Mouse (Mus musculus) stomach, embryonic 16.5 days (tissue): ENCODE results near the gene Ccn5. TPM values are rescaled to one million over a fixed set of nuclear protein-coding genes. Genes with fewer than 3 reads are reported as not detected.

Experiments
- ATAC-seq: fragments of 200-750 bp; cut with Nextera tagmentation; 2 replicates; pipeline ENCODE4 v1.8.0; 2017; ENCODE audit warnings: moderate number of reproducible peaks, moderate TSS enrichment; ENCODE audit not compliant: insufficient read depth, low FRiP score
- H3K27ac ChIP-seq: fragments of 300-500 bp; sonication (generic); 2 replicates; pipeline ENCODE4 v1.5.1; 2014; ENCODE audit warnings: low read length
- H3K27me3 ChIP-seq: fragments of 300-500 bp; sonication (generic); 2 replicates; pipeline ENCODE4 v1.6.1; 2014; ENCODE audit warnings: low read length, control low read depth, mixed read lengths; ENCODE audit not compliant: control insufficient read depth, insufficient read depth
- H3K36me3 ChIP-seq: fragments of 300-500 bp; sonication (generic); 2 replicates; pipeline ENCODE4 v1.6.1; 2014; ENCODE audit warnings: low read length; ENCODE audit not compliant: control insufficient read depth, insufficient read depth
- H3K4me1 ChIP-seq: fragments of 300-500 bp; sonication (generic); 2 replicates; pipeline ENCODE4 v1.6.1; 2014; ENCODE audit warnings: low read length, control low read depth, mixed read lengths; ENCODE audit not compliant: control insufficient read depth, insufficient read depth
- H3K4me2 ChIP-seq: fragments of 300-500 bp; sonication (generic); 2 replicates; pipeline ENCODE4 v1.6.1; 2014; ENCODE audit warnings: low read depth, low read length, mixed read lengths
- H3K4me3 ChIP-seq: fragments of 300-500 bp; sonication (generic); replicated peaks from 2 replicates; pipeline ENCODE4 v1.5.1; 2014; ENCODE audit warnings: mild to moderate bottlenecking, low read length
- H3K9ac ChIP-seq: fragments of 300-500 bp; sonication (generic); 2 replicates; pipeline ENCODE4 v1.6.1; 2014; ENCODE audit warnings: low read length
- H3K9me3 ChIP-seq: fragments of 300-500 bp; sonication (generic); replicated peaks from 2 replicates; pipeline ENCODE4 v1.6.1; 2016; ENCODE audit warnings: low read length, control low read depth; ENCODE audit not compliant: control insufficient read depth
- WGBS: fragments of 180-500 bp; shearing (Covaris S2); extraction: QIAGEN DNeasy Blood & Tissue Kit; methylation state at CpG from one replicate; pipeline ENCODE4 v1.1.7; 2014; 5-methylcytosine and 5-hydroxymethylcytosine counted together
- polyA plus RNA-seq: library from polyadenylated mRNA; unstranded; fragments of >200 nt; fragmentation: Nextera tagmentation; extraction: Ambion mirVana; gene quantifications from 2 replicates; pipeline ENCODE4 v1.2.1, GENCODE M21; 2015

Ccn5 gene
- polyA plus RNA-seq, 1 experiment from 2014 or later = 0.15 TPM

DNA sequence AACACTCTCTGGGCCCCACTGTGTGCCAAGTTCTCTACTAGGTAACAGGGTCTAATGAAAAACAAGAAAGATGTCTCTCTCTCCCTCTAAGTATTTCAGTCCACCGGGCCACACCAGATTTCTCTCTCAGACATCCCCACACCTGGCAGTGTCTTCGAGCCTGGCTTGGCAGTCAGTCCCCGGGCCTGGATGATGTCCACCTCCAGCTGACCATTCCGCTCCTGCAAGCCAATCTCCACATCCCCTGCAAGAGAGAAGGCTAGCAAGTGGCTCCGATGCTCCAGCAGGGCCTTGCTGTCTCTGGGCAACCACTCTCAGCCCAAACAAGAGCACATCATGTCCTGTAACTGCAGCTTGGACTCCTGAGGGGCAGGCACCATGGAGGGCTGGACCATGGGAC lies 44.6 kb downstream of the Ccn5 start:
- H3K9me3 ChIP-seq = no peaks in the 10 kb centered on the region
- peaks cover 4% of the 10 kb centered on the region; the same call in 1 of the 2 replicates for H3K27me3 ChIP-seq
- 89% methylated on average over 5 of the region's 5 CpGs for WGBS
- no peaks in the 10 kb centered on the region for H3K36me3 ChIP-seq
- no peak overlapping the region for H3K27ac ChIP-seq
- H3K4me3 ChIP-seq = no peak overlapping the region
- no peak overlapping the region for H3K9ac ChIP-seq
- no peak for ATAC-seq
- no peaks in the 10 kb centered on the region for H3K4me1 ChIP-seq
- H3K4me2 ChIP-seq = no peak overlapping the region

DNA sequence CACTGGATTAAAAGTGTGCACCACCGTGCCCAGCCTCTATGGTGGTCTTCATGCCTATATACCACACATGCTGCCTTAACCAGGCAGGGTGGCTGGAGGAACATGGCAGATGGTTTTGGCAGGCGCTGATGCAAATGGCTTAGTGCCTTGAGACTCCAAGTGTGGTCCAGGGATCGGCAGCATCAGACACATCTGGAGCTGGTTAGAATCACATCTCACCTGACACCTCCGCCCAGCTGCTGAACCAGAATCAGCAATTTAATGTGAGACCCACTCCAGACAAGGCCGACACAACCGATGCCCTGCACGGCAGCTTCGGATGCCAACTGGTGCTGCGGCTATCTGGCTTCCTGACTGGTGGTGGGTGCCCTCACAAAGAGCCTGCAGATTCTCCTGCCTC lies 45.4 kb downstream of the Ccn5 start:
- Histone ChIP-seq H3K4me3 (no peak overlapping the region), H3K9me3 (no peaks in the 10 kb centered on the region), H3K4me1 (no peaks in the 10 kb centered on the region), H3K27ac (no peak overlapping the region), H3K36me3 (no peaks in the 10 kb centered on the region), H3K27me3 (peaks cover 4% of the 10 kb centered on the region; the same call in 1 of the 2 replicates), H3K9ac (no peak overlapping the region), H3K4me2 (no peak overlapping the region)
- WGBS = 86% methylated on average over 9 of the region's 9 CpGs
- no peak for ATAC-seq

DNA sequence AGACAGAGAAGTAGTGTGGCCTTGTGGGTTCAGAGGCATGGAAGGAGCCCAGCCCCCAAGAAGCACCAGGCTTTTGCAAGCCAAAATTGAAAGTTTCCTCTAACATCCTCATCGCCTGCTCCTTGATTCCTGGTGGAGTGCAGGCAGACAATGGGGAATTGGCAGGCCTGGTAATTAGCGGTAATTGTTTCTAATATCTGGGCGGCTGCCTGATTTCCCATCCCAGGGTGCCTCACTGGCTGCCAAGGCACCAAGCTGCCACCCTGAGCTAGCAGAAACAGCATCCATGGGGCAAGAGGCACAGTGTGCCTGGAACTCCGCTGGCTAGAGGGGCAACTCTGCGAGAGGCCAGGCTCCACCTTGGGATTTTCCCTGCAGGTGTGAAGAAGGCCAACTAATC lies 49.1 kb downstream of the Ccn5 start:
- 54% methylated on average over 5 of the region's 5 CpGs for WGBS

DNA sequence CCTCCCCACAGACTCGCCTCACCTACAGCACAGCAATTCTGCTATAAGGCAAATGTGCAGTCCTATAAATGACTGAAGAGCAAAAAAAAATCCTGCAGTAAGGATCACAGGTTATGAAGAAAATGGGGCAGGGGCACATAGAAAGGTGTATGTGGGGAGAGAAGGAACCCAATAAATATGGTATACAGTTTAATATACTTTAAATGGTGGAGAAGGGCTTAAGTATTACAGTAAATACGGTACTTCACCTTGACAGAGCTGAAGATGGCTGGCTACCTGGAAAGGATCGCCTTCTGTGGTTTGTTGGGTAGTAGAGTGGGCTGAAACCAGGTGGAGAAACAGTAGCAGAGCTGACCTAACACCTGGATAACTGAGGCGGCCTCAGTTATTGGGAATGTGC lies 50.6 kb downstream of the Ccn5 start:
- ATAC-seq = no peak
- WGBS = 72% methylated on average over 4 of the region's 4 CpGs
- no peak overlapping the region for H3K4me2 ChIP-seq

More for the DNA sequence above, 49.1 kb downstream of the Ccn5 start:
- Histone ChIP-seq H3K4me2 (no peak overlapping the region), H3K27ac (no peak overlapping the region), H3K9me3 (no peaks in the 10 kb centered on the region), H3K9ac (no peak overlapping the region), H3K27me3 (peaks cover 4% of the 10 kb centered on the region; the same call in 1 of the 2 replicates), H3K4me3 (no peak overlapping the region), H3K4me1 (no peaks in the 10 kb centered on the region), H3K36me3 (no peaks in the 10 kb centered on the region)
- no peak for ATAC-seq

DNA sequence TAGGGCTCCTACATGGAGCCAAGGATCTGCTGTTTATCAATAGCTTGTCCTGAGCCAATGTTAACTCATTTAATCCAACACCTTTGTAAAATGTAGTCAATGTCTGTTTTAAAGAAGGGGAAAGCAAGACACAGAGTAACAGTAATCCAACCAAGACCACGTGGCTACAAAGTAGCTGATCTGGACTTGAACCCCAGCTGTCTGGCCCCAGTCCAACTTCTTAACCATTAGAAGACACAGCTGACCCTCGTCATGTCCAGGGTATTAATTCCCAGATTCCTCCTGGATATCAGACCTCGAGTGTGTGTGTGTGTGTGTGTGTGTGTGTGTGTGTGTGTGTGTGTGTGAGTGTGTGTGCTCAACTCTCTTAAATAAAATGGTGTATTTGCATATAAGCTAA lies 51.2 kb downstream of the Ccn5 start:
- 22% methylated on average over 3 of the region's 3 CpGs for WGBS
- Histone ChIP-seq H3K4me1 (no peaks in the 10 kb centered on the region), H3K4me3 (no peak overlapping the region)

More for the DNA sequence above, 50.6 kb downstream of the Ccn5 start:
- Histone ChIP-seq H3K4me1 (no peaks in the 10 kb centered on the region), H3K27me3 (peaks cover 4% of the 10 kb centered on the region; the same call in 1 of the 2 replicates), H3K9me3 (no peaks in the 10 kb centered on the region), H3K36me3 (no peaks in the 10 kb centered on the region), H3K4me3 (no peak overlapping the region), H3K27ac (no peak overlapping the region), H3K9ac (no peak overlapping the region)

DNA sequence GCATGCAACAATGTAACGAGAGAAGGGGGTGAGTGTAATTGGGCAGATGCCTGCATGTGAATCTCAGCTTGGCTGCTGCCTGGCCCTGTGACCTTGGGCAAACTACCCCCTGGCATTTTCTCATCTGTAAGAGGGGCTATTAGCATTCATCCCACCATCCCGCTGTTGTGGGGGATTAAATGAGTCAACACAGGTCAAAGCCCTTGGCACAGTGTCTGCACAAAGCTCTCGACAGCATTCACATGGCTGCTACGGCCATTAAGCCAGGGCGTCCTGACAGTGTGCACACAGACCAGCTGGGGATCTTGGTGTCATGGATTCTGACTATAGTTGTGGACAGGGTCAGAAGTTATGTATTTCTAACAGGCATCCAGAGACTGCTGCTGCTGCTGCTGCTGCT lies 54.2 kb downstream of the Ccn5 start:
- no peak overlapping the region for H3K4me3 ChIP-seq
- no peaks in the 10 kb centered on the region for H3K9me3 ChIP-seq
- 0 out of 2 replicates have a peak, but pooled peaks cover under 1% of the 10 kb centered on the region for H3K27me3 ChIP-seq
- H3K9ac ChIP-seq = no peak overlapping the region
- H3K4me2 ChIP-seq = no peak overlapping the region
- 38% methylated on average over 5 of the region's 5 CpGs for WGBS
- no peak for ATAC-seq
- no peaks in the 10 kb centered on the region for H3K36me3 ChIP-seq
- H3K4me1 ChIP-seq = no peaks in the 10 kb centered on the region
- no peak overlapping the region for H3K27ac ChIP-seq

More for the DNA sequence above, 51.2 kb downstream of the Ccn5 start:
- ATAC-seq = no peak
- no peak overlapping the region for H3K9ac ChIP-seq
- H3K9me3 ChIP-seq = no peaks in the 10 kb centered on the region
- H3K36me3 ChIP-seq = no peaks in the 10 kb centered on the region
- peaks cover 4% of the 10 kb centered on the region; the same call in 1 of the 2 replicates for H3K27me3 ChIP-seq
- no peak overlapping the region for H3K4me2 ChIP-seq
- no peak overlapping the region for H3K27ac ChIP-seq

DNA sequence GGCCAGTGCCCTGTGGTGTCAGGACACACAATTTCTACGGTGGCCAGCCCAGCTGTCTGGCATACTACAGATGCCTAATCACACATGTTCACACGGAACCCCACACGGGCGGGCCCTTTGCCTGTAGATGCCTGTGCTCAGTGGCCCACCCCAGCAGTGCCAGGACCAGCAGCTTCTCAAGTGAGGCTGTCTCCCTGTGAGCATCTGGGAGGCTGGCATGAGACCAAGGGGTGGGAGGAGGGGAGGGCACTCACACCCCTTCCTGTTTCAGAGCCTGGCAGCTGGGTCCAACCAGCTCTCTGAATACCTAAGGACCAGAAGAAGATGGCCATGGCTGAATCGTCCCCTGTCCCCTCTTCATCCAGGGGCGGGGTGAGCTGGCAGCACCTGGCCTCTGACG lies 54.8 kb downstream of the Ccn5 start:
- Histone ChIP-seq H3K9me3 (no peaks in the 10 kb centered on the region), H3K4me1 (no peaks in the 10 kb centered on the region), H3K4me2 (no peak overlapping the region), H3K27ac (no peak overlapping the region), H3K9ac (no peak overlapping the region), H3K4me3 (no peak overlapping the region), H3K36me3 (no peaks in the 10 kb centered on the region), H3K27me3 (no peaks in the 10 kb centered on the region)
- WGBS = 67% methylated on average over 7 of the region's 7 CpGs
- ATAC-seq = no peak

DNA sequence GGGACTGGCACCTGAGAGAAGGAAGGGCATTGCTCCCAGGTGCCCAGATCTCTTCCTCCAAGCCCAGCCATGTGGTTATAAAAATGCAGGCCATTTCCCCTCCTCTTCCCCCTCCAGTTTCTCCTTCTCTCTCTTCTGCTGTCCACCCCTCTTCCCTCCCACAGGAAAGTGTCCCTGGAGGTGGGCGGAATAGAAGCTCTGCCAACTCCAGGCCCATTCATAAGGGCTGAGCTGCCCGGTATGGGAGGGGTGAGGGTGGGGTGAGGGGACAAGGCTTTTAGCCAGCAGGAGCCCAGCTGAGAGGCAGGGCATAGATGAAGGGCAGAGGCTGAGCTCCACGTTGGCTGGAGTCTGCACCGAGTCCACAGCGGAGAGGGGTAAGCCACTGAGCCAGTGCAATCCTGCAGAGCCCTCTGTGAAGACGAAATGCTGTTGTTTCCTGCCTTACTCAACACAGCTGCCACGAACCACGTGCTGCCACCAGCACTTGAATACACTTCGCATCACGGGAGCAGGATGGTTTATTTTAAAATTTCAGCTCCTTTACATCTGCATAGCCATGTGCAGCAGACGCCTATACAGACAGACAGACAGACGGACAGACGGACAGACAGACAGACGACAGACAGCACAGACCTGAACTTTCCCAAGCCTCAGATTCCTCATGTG lies 56.3 kb downstream of the Ccn5 start:
- Histone ChIP-seq H3K36me3 (no peaks in the 10 kb centered on the region), H3K27me3 (no peaks in the 10 kb centered on the region), H3K4me3 (no peak overlapping the region), H3K9me3 (no peaks in the 10 kb centered on the region), H3K27ac (no peak overlapping the region), H3K9ac (no peak overlapping the region), H3K4me1 (no peaks in the 10 kb centered on the region), H3K4me2 (no peak overlapping the region)
- 66% methylated on average over 14 of the region's 14 CpGs for WGBS
- no peak for ATAC-seq

DNA sequence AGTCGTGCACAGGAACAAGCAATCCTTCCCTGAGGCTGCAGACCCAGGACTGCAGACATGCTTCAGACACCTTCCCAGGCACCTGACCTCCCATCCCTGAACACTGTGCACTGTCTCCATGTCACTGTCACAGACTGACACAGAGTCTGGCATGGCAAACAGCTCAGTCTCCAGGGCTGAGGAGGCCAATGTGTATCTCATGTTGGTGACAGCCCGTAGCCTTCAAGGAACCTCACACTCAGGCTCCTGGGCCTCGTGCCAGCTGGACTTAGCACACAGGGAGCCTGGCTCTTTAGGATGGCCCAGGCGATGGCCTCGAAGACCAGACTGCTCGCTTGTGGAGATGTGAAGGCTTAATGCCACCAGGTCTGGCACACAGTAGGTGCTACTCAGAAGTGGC lies 60.2 kb downstream of the Ccn5 start:
- H3K27ac ChIP-seq = no peak overlapping the region

More for the DNA sequence above, 60.2 kb downstream of the Ccn5 start:
- WGBS = 72% methylated on average over 6 of the region's 6 CpGs
- no peak overlapping the region for H3K4me3 ChIP-seq
- no peak overlapping the region for H3K4me2 ChIP-seq
- no peaks in the 10 kb centered on the region for H3K4me1 ChIP-seq
- H3K36me3 ChIP-seq = no peaks in the 10 kb centered on the region
- no peaks in the 10 kb centered on the region for H3K9me3 ChIP-seq
- no peak for ATAC-seq
- no peak overlapping the region for H3K9ac ChIP-seq
- H3K27me3 ChIP-seq = no peaks in the 10 kb centered on the region
